Mouse (Mus musculus): ENCODE measurements around the gene Tnpo2. TPM values are rescaled to one million over a fixed set of nuclear protein-coding genes. Genes with fewer than 3 reads are reported as not detected.

Gene Tnpo2
- total and polyA plus RNA-seq, 3 experiments, result 29.2 to 86.8 (median 62.3) TPM

DNA sequence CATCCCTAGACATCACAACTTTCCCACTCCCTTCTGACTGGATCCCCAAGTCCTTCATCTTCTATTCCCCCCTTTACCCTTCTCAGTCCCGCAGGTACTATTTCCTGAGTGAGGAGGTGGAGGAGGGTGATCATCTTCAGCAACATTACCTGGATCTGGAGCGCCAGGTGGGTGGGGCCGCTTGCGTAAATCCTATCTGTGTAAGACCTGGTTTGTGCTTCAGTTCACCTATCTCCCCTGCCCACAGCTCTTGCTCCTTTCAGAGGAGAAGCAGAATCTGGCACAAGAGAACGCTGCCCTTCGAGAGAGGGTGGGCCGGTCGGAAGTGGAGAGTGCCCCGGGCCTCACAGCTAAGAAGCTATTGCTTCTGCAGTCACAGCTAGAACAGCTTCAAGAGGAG is 42.3 kb upstream of the Tnpo2 start:
- no peaks in the 10 kb centered on the region; the same call in 1 of the 2 replicates for H3K79me2 ChIP-seq (ENCODE audit: control insufficient read depth, insufficient read depth, low read length, poor library complexity)
- peaks cover 0 to 1% of the 10 kb centered on the region in 2 experiments; a peak in 1 of 4 replicates for H3K36me3 ChIP-seq (ENCODE audit: control insufficient read depth in 1 of 2, insufficient read depth in 2 of 2, low read length in 2 of 2)
- no peak overlapping the region for H3K4me3 ChIP-seq (ENCODE audit: control insufficient read depth in 1 of 2, insufficient read depth in 1 of 2, low read depth in 2 of 2, low read length in 2 of 2)
- no peaks in the 10 kb centered on the region for H3K9me3 ChIP-seq (replicated peaks; ENCODE audit: insufficient read depth, low read length)
- TF ChIP-seq ELF1 (IDR thresholded peaks at IDR 0.05; ENCODE audit: low read depth, low read length) (no peak), TCF12 (IDR thresholded peaks at IDR 0.05; ENCODE audit: low read depth, low read length) (no peak), RCOR1 (IDR thresholded peaks at IDR 0.05; ENCODE audit: low read depth, low read length) (no peak), RAD21 (IDR thresholded peaks at IDR 0.05; ENCODE audit: low read depth, low read length) (no peak), POLR2AphosphoS2 (IDR thresholded peaks at IDR 0.05; ENCODE audit: low read length) (no peak), CTCF (IDR thresholded peaks at IDR 0.05 in 2 of 3, conservative IDR thresholded peaks at IDR 0.05 in 1 of 3; ENCODE audit: control insufficient read depth in 1 of 3, insufficient read depth in 1 of 3, low read depth in 2 of 3, low read length in 3 of 3, poor library complexity in 1 of 3, severe bottlenecking in 1 of 3) (no peak), USF1 (IDR thresholded peaks at IDR 0.05; ENCODE audit: low read depth, low read length) (no peak), CHD1 (IDR thresholded peaks at IDR 0.05; ENCODE audit: low read depth, low read length) (no peak), NELFE (IDR thresholded peaks at IDR 0.05; ENCODE audit: low read depth, low read length) (no peak), BHLHE40 (IDR thresholded peaks at IDR 0.05; ENCODE audit: borderline replicate concordance, low read depth, low read length) (no peak), MXI1 (IDR thresholded peaks at IDR 0.05; ENCODE audit: low read depth, low read length) (no peak), ZNF384 (IDR thresholded peaks at IDR 0.05; ENCODE audit: low read depth, low read length) (no peak), MAZ (IDR thresholded peaks at IDR 0.05; ENCODE audit: low read depth, low read length) (no peak), SMC3 (IDR thresholded peaks at IDR 0.05; ENCODE audit: low read depth, low read length) (no peak), MYB (IDR thresholded peaks at IDR 0.05; ENCODE audit: low read depth, low read length) (no peak), POLR2A (IDR thresholded peaks at IDR 0.05; ENCODE audit: control insufficient read depth in 1 of 2, insufficient read depth in 1 of 2, low read depth in 1 of 2, low read length in 2 of 2, poor library complexity in 1 of 2) (no peak), MAFK (IDR thresholded peaks at IDR 0.05; ENCODE audit: borderline replicate concordance, low read depth, low read length) (no peak)
- H3K9ac ChIP-seq (ENCODE audit: control insufficient read depth, low read depth, low read length, poor library complexity, severe bottlenecking), result no peak overlapping the region
- no peak for DNase-seq (ENCODE audit: low read depth, low spot score)
- no peak overlapping the region for H3K27ac ChIP-seq (ENCODE audit: control insufficient read depth, low read depth, low read length)
- H3K27me3 ChIP-seq (ENCODE audit: control insufficient read depth in 1 of 2, insufficient read depth in 2 of 2, low read length in 2 of 2), result no peaks in the 10 kb centered on the region
- H3K4me1 ChIP-seq (ENCODE audit: control insufficient read depth in 1 of 2, insufficient read depth in 2 of 2, low read length in 2 of 2), result peaks cover 0 to 11% of the 10 kb centered on the region in 2 experiments; a peak in 3 of 4 replicates

GRCm38 (mm10) chr8:84995680-84996079 is 41.0 kb upstream of the Tnpo2 start:
- H3K36me3 ChIP-seq (ENCODE audit: control insufficient read depth in 1 of 2, insufficient read depth in 2 of 2, low read length in 2 of 2), result no peaks in the 10 kb centered on the region
- no peak overlapping the region for H3K4me3 ChIP-seq (ENCODE audit: control insufficient read depth in 1 of 2, insufficient read depth in 1 of 2, low read depth in 2 of 2, low read length in 2 of 2)
- H3K27ac ChIP-seq (ENCODE audit: control insufficient read depth, low read depth, low read length), result no peak overlapping the region
- H3K27me3 ChIP-seq (ENCODE audit: control insufficient read depth in 1 of 2, insufficient read depth in 2 of 2, low read length in 2 of 2), result no peaks in the 10 kb centered on the region
- no peak overlapping the region for H3K9ac ChIP-seq (ENCODE audit: control insufficient read depth, low read depth, low read length, poor library complexity, severe bottlenecking)
- no peak for DNase-seq (ENCODE audit: low read depth, low spot score)
- H3K4me1 ChIP-seq (ENCODE audit: control insufficient read depth in 1 of 2, insufficient read depth in 2 of 2, low read length in 2 of 2), result peaks cover 0 to 9% of the 10 kb centered on the region in 2 experiments; a peak in 3 of 4 replicates
- H3K9me3 ChIP-seq (replicated peaks; ENCODE audit: insufficient read depth, low read length), result no peaks in the 10 kb centered on the region
- no peaks in the 10 kb centered on the region for H3K79me2 ChIP-seq (ENCODE audit: control insufficient read depth, insufficient read depth, low read length, poor library complexity)
- no peak for TF ChIP-seq TCF12 (IDR thresholded peaks at IDR 0.05; ENCODE audit: low read depth, low read length)
- no peak for TF ChIP-seq ZKSCAN1 (IDR thresholded peaks at IDR 0.05; ENCODE audit: low read depth, low read length)
- TF ChIP-seq USF2 (IDR thresholded peaks at IDR 0.05; ENCODE audit: borderline replicate concordance in 1 of 2, insufficient read depth in 1 of 2, low read depth in 1 of 2, low read length in 2 of 2), result no peak
- TF ChIP-seq MYB (IDR thresholded peaks at IDR 0.05; ENCODE audit: low read depth, low read length), result no peak
- TF ChIP-seq HCFC1 (IDR thresholded peaks at IDR 0.05; ENCODE audit: low read depth, low read length), result no peak
- TF ChIP-seq ZC3H11A (IDR thresholded peaks at IDR 0.05; ENCODE audit: low read depth, low read length), result no peak
- no peak for TF ChIP-seq ETS1 (IDR thresholded peaks at IDR 0.05; ENCODE audit: low read depth, low read length)
- no peak for TF ChIP-seq CHD2 (IDR thresholded peaks at IDR 0.05; ENCODE audit: low read length)
- TF ChIP-seq MXI1 (IDR thresholded peaks at IDR 0.05; ENCODE audit: low read depth, low read length), result no peak
- TF ChIP-seq KAT2A (conservative IDR thresholded peaks at IDR 0.05; ENCODE audit: low read depth, low read length), result no peak
- TF ChIP-seq SIN3A (IDR thresholded peaks at IDR 0.05; ENCODE audit: low read length), result no peak
- TF ChIP-seq MAZ (IDR thresholded peaks at IDR 0.05; ENCODE audit: low read depth, low read length), result no peak
- no peak for TF ChIP-seq BHLHE40 (IDR thresholded peaks at IDR 0.05; ENCODE audit: borderline replicate concordance, low read depth, low read length)
- TF ChIP-seq NELFE (IDR thresholded peaks at IDR 0.05; ENCODE audit: low read depth, low read length), result no peak
- TF ChIP-seq POLR2A (IDR thresholded peaks at IDR 0.05; ENCODE audit: control insufficient read depth in 1 of 2, insufficient read depth in 1 of 2, low read depth in 1 of 2, low read length in 2 of 2, poor library complexity in 1 of 2), result no peak
- TF ChIP-seq MAFK (IDR thresholded peaks at IDR 0.05; ENCODE audit: borderline replicate concordance, low read depth, low read length), result no peak
